Mouse (Mus musculus): ENCODE results near the gene Gps1.

DNA sequence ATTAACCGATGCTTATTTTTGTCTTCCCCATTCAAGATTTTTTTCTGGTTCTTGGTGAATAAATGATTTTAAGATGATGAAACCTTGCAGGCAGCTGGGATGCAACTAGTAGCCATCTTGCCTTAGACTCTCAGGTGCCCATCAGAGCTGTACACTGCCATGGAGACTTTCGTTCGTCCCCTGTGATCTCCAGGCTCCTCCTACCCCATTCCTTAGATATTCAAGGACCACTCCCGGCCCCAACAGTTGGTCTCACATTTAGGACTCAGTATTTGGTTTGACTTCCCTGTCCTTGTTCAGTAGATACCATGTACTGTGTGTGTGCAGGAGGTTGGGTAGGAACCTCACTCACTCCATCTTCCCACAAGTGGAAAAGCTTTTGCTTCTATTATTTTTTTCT lies 20.7 kb downstream of the Gps1 start:
- TF ChIP-seq POLR2A (IDR thresholded peaks at IDR 0.05; ENCODE audit: insufficient read depth, low read depth, low read length), result no peak
- TF ChIP-seq CTCF (IDR thresholded peaks at IDR 0.05; ENCODE audit: insufficient read depth, low read depth, low read length), result no peak
